Mouse (Mus musculus) hindbrain, embryonic 11.5 days (tissue): ENCODE results near the gene Prr12. TPM values are rescaled to one million over a fixed set of nuclear protein-coding genes. Genes with fewer than 3 reads are reported as not detected.

ENCODE experiments used
- ATAC-seq: fragments of 200-750 bp; cut with Nextera tagmentation; 2 replicates; pipeline ENCODE4 v1.8.0; 2017; ENCODE audit warnings: mild to moderate bottlenecking, moderate TSS enrichment, moderate library complexity; ENCODE audit not compliant: low FRiP score
- DNase-seq: peaks from one replicate; pipeline ENCODE4 v3.0.0-alpha.2; 2015; ENCODE audit warnings: low spot score
- H3K27ac ChIP-seq: fragments of 300-500 bp; sonication (generic); 2 replicates; pipeline ENCODE4 v1.5.1; 2014; ENCODE audit warnings: mild to moderate bottlenecking, low read depth, low read length
- H3K27me3 ChIP-seq: fragments of 300-500 bp; sonication (generic); 2 replicates; pipeline ENCODE4 v1.6.1; 2014; ENCODE audit warnings: mild to moderate bottlenecking, low read length, moderate library complexity, mixed read lengths; ENCODE audit not compliant: control insufficient read depth, insufficient read depth
- H3K36me3 ChIP-seq: fragments of 300-500 bp; sonication (generic); 2 replicates; pipeline ENCODE4 v1.6.1; 2014; ENCODE audit warnings: mild to moderate bottlenecking, low read length, moderate library complexity, mixed read lengths; ENCODE audit not compliant: control insufficient read depth, insufficient read depth
- H3K4me1 ChIP-seq: fragments of 300-500 bp; sonication (generic); replicated peaks from 2 replicates; pipeline ENCODE4 v1.6.1; 2014; ENCODE audit warnings: low read length, mixed read lengths; ENCODE audit not compliant: control insufficient read depth, insufficient read depth
- H3K4me2 ChIP-seq: fragments of 300-500 bp; sonication (generic); replicated peaks from 2 replicates; pipeline ENCODE4 v1.6.1; 2014; ENCODE audit warnings: mild to moderate bottlenecking, low read depth, low read length
- H3K4me3 ChIP-seq: fragments of 300-500 bp; sonication (generic); 2 replicates; pipeline ENCODE4 v1.5.1; 2014; ENCODE audit warnings: low read depth, low read length
- H3K9ac ChIP-seq: fragments of 300-500 bp; sonication (generic); 2 replicates; pipeline ENCODE4 v1.6.1; 2014; ENCODE audit warnings: low read depth, low read length
- H3K9me3 ChIP-seq: fragments of 300-500 bp; sonication (generic); 2 replicates; pipeline ENCODE4 v1.6.1; 2016; ENCODE audit warnings: low read length; ENCODE audit not compliant: control insufficient read depth
- WGBS: fragments of 180-500 bp; shearing (Covaris S2); extraction: QIAGEN DNeasy Blood & Tissue Kit; methylation state at CpG from one replicate; pipeline ENCODE4 v1.1.7; 2014; 5-methylcytosine and 5-hydroxymethylcytosine counted together
- polyA plus RNA-seq: library from polyadenylated mRNA; unstranded; fragments of >200 nt; fragmentation: Nextera tagmentation; extraction: Ambion mirVana; gene quantifications from 2 replicates; pipeline ENCODE4 v1.2.1, GENCODE M21; 2014

The Prr12 gene
- polyA plus RNA-seq, 1 experiment from 2014 or later: 16.0 TPM

- Histone ChIP-seq H3K4me2 (no peak overlapping the region), H3K27me3 (no peaks in the 10 kb centered on the region), H3K4me3 (no peak overlapping the region), H3K9me3 (no peaks in the 10 kb centered on the region), H3K9ac (no peak overlapping the region), H3K4me1 (peaks cover 6% of the 10 kb centered on the region; the same call in 1 of the 2 replicates), H3K27ac (no peak overlapping the region), H3K36me3 (no peaks in the 10 kb centered on the region)
- ATAC-seq (no peak), DNase-seq (no peak)
- 88% methylated on average over 6 of the region's 6 CpGs for WGBS
Observed at GRCm38 (mm10) chr7:45060632-45061122, 8.0 kb upstream of the Prr12 start.

DNA sequence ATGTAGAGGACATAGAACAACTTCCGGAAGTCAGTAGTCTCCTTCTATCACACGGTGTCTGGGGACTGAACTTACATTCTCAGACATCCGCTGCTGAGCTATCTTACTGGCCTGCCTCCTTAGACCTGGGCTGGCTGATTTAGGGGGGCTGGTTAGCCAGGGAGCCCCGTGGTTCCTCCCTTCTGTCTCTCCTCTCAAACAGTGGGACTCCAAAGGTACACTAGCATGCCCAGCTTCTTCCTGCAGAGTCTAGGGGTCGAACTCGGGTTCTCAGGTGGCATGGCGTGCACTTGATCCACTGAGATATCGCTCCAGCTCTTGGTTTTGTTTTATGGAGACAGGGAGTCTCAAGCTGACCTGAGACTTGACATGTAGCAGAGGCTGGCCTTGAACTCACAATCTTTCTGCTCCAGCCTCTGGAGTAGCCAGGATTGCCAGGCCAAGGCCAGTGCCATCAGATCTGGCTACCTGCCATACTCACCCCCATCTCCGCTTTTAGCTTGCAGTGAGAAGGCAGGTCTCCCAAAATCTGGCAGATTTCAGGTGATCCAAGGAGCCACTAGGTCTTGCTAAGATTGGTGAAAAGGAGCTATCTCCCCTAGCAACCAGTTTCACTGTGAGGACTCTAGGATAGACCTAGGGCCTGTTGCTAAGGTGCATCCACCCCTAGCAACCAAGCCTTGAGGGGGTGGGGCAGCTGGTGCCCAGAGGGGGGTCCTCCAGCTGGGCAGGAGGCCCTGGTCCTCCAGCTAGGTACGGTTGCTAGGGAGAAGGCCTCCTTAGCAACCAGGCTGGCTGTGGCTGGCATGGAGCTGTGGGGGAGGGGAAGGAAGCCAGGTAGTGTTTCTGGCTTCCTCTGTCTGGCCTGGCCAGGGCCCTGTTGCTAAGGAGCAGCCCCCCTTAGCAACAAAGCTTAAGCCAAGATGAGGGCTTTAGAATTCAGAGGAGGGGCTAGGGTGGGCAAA is 6.2 kb upstream of the Prr12 start:
- H3K4me1 ChIP-seq: peaks cover 6% of the 10 kb centered on the region; the same call in 1 of the 2 replicates
- no peaks in the 10 kb centered on the region for H3K9me3 ChIP-seq
- H3K9ac ChIP-seq: no peak overlapping the region
- WGBS: 80% methylated on average over 10 of the region's 10 CpGs
- H3K36me3 ChIP-seq: no peaks in the 10 kb centered on the region
- no peak for ATAC-seq
- peak; percentile 34 for DNase-seq
- H3K27ac ChIP-seq: no peak overlapping the region
- no peaks in the 10 kb centered on the region for H3K27me3 ChIP-seq
- H3K4me2 ChIP-seq: no peak overlapping the region
- no peak overlapping the region for H3K4me3 ChIP-seq

DNA sequence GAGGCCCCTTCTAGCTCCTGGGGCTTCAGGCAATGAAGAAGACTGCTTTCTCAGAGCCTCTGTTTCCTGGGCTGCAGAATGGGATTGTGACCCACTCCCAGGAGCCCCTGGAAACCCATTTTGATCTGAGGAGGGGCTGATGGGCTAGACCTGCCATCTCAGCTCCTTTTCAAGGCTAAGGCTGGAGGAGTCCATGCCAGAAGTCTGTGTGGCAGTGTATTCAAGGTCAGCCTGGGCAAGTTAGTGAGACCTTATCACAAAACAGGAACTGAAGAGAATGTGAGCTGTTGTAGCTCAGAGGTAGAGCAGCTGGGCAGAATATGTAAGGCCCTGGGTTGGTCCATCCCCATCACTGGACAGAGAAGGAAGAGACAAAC is 4.3 kb upstream of the Prr12 start:
- no peaks in the 10 kb centered on the region for H3K36me3 ChIP-seq
- H3K9ac ChIP-seq: no peak overlapping the region
- H3K4me3 ChIP-seq: no peak overlapping the region

GRCm38 (mm10) chr7:45056329-45056971 is 3.8 kb upstream of the Prr12 start:
- Histone ChIP-seq H3K4me1 (peaks cover 8% of the 10 kb centered on the region; the same call in 1 of the 2 replicates), H3K9me3 (no peaks in the 10 kb centered on the region), H3K4me3 (no peak overlapping the region), H3K27me3 (no peaks in the 10 kb centered on the region), H3K4me2 (no peak overlapping the region), H3K36me3 (no peaks in the 10 kb centered on the region), H3K27ac (no peak overlapping the region), H3K9ac (no peak overlapping the region)
- 67% methylated on average over 14 of the region's 14 CpGs for WGBS
- ATAC-seq: no peak
- no peak for DNase-seq

More for the DNA sequence above, 4.3 kb upstream of the Prr12 start:
- Histone ChIP-seq H3K4me2 (no peak overlapping the region), H3K27me3 (no peaks in the 10 kb centered on the region), H3K4me1 (peaks cover 6% of the 10 kb centered on the region; the same call in 1 of the 2 replicates), H3K9me3 (no peaks in the 10 kb centered on the region), H3K27ac (no peak overlapping the region)
- no peak for DNase-seq
- ATAC-seq: no peak

GRCm38 (mm10) chr7:45053931-45054510 is 1.3 kb upstream of the Prr12 start:
- Histone ChIP-seq H3K36me3 (peaks cover 11% of the 10 kb centered on the region), H3K27me3 (no peaks in the 10 kb centered on the region), H3K4me1 (0 out of 2 replicates have a peak, but pooled peaks cover 3% of the 10 kb centered on the region), H3K9ac (peak overlapping the region; percentile 81), H3K4me2 (peak overlapping the region; percentile 96), H3K4me3 (peak overlapping the region; percentile 92), H3K27ac (peak overlapping the region; percentile 98), H3K9me3 (no peaks in the 10 kb centered on the region)
- DNase-seq: peak; percentile 93
- under 1% methylated on average over 30 of the region's 33 CpGs for WGBS
- peak; percentile 92 for ATAC-seq

GRCm38 (mm10) chr7:45053117-45053930 is 643 bp upstream of the Prr12 start:
- Histone ChIP-seq H3K9me3 (no peaks in the 10 kb centered on the region), H3K4me2 (peak overlapping the region; percentile 96), H3K27me3 (no peaks in the 10 kb centered on the region), H3K27ac (peak overlapping the region; percentile 98), H3K4me1 (0 out of 2 replicates have a peak, but pooled peaks cover 3% of the 10 kb centered on the region), H3K4me3 (peak overlapping the region; percentile 92), H3K36me3 (peaks cover 18% of the 10 kb centered on the region), H3K9ac (peak overlapping the region; percentile 81)
- no peak for DNase-seq
- peak; percentile 44 for ATAC-seq
- under 1% methylated on average over 31 of the region's 59 CpGs for WGBS

DNA sequence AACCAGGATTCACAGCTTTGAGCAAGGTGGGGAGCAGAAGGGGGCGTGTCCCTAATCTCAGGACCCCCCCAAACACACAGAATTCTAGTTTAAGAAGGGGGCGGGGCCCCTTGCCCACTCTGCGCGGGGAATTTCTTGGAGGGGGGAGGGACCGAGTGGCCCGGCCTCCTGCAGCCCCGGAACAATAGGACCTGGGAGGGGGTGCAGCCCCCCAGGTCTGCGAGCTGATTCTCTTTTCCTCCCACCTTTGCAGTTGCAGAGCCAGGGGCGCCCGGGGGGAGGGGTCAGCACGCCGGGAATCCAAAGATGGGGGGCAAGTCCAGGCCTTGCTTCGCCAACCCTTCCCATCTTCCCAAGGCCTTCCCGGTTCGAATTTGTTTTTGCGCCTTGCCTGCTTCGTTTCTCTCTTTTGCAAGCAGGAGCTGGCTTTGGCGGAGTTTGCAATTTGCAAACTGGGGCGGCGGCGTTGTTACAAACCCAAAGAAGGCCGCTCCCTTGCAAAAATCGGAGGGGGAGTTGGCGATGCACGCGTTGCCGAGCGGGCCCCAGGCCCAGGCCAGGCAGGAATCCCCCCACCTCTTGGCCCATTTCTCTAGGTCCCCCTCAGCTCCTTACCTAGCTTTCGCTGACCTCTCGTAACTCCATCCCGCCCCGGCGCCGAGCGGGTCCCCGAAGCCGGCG is 360 bp downstream of the Prr12 start:
- Histone ChIP-seq H3K27me3 (no peaks in the 10 kb centered on the region), H3K9ac (peak overlapping the region; percentile 81), H3K4me1 (0 out of 2 replicates have a peak, but pooled peaks cover 3% of the 10 kb centered on the region), H3K36me3 (peaks cover 27% of the 10 kb centered on the region), H3K27ac (peak overlapping the region; percentile 98), H3K9me3 (no peaks in the 10 kb centered on the region), H3K4me3 (peak overlapping the region; percentile 92), H3K4me2 (peak overlapping the region; percentile 96)
- DNase-seq (peak; percentile 72), ATAC-seq (no peak)
- WGBS: 2% methylated on average over 38 of the region's 38 CpGs
